Mouse (Mus musculus) G1E (cell line): Measurements from ENCODE around the gene Rhob.

ENCODE experiments used
- CTCF ChIP-seq: IDR thresholded peaks from 2 replicates; pipeline ENCODE4 v1.5.1; 2012; ENCODE audit warnings: low read depth, low read length, inconsistent platforms, mixed read lengths
- GATA1 ChIP-seq: IDR thresholded peaks from 2 replicates; pipeline ENCODE4 v1.6.1; 2012; ENCODE audit warnings: borderline replicate concordance, low read length, inconsistent platforms, mixed read lengths
- GATA2 ChIP-seq: IDR thresholded peaks from 2 replicates; pipeline ENCODE4 v1.6.1; 2012; ENCODE audit warnings: low read depth, low read length, inconsistent platforms, borderline replicate concordance
- POLR2AphosphoS5 ChIP-seq: IDR thresholded peaks from 2 replicates; pipeline ENCODE4 v1.6.1; 2012; ENCODE audit warnings: low read depth, low read length, inconsistent platforms; ENCODE audit not compliant: insufficient replicate concordance
- TAL1 ChIP-seq: conservative IDR thresholded peaks from 2 replicates; pipeline ENCODE4 v1.6.1; 2012; ENCODE audit warnings: low read depth, low read length, inconsistent platforms, mixed read lengths

- TF ChIP-seq CTCF (no peak), POLR2AphosphoS5 (no peak), TAL1 (no peak), GATA1 (no peak), GATA2 (no peak)
Observed at GRCm38 (mm10) chr12:8468221-8468865, 31.5 kb downstream of the Rhob start.
